Mouse (Mus musculus) layer of hippocampus, adult 18-20 months (tissue): ENCODE results near the gene Aph1a. TPM values are rescaled to one million over a fixed set of nuclear protein-coding genes. Genes with fewer than 3 reads are reported as not detected.
"Not testable (repeated sequence)": the region's sequence is repeated elsewhere in the genome, so short reads cannot be mapped to it uniquely, and the experiment has no call there.

ENCODE experiments used
- DNase-seq, 2 experiments: peaks; one replicate each; pipeline ENCODE4 v3.0.0; 2022; ENCODE audit warnings: low spot score in 2 of 2
- long read RNA-seq: library from polyadenylated mRNA; stranded (forward); transcript quantifications from one replicate; pipeline ENCODE4 v2.0.0, GENCODE M21; 2021
- total RNA-seq, 2 experiments: library from RNA; stranded (reverse); gene quantifications; 2 replicates each; pipeline ENCODE4 v1.2.3; 2021

Aph1a gene
- total RNA-seq, result 10 to 100 TPM; 61.1 to 70.2 TPM
- long read RNA-seq, transcript Aph1a-201 (6 exons, 2,863 nt), result minor isoform, 7 of 39 reads
- long read RNA-seq, transcript Aph1a-202 (7 exons, 1,601 nt), result major isoform, 17 of 39 reads
- long read RNA-seq, partial matches to known transcripts, result 3 of 39 reads
- long read RNA-seq, other reads (novel, unspliced or antisense), result 12 of 39 reads

GRCm38 (mm10) chr3:95893606-95894316, at the start of gene Aph1a:
Gene Aph1a, plus strand, starts transcription at chr3:95893969.
- peak; percentile 97 to 98 for DNase-seq

DNA sequence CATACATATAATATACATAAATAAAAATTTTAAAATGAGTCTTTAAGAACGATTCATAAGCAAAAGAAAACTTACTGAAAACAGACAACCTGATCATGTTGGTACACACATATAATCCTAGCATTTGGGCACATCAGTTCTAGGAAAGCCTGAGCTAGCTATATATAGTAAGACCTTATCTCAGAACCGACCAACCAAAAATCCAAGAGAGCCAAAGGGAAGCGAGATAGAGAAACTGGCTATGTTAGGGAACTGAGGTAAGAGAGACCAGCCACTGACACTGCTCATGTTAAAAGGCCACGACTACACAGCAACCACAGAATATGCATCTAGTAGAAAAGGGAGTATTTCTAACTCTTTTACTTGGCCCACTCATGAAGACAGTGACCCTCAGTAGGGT, 43.2 kb upstream of the Aph1a start:
- no peak for DNase-seq

DNA sequence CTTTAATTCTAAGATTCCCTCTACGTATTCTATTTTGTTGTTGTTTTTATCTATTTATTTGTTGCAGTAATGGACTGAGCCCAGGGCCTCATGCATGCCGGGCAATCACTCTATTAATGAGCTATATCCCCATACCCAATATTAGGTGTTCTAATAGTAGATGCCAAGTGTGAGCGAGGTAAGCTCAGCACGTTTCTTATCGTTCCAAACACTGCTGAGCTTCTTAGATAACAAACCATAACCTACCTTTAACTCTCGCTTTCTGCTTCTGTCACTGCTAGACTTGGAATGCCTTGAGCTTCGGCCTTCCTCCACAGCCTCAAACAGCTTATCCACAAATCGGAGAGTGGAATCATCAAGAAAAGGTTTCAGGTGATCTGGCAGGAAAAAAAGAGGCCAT, 42.5 kb upstream of the Aph1a start:
- no peak for DNase-seq

DNA sequence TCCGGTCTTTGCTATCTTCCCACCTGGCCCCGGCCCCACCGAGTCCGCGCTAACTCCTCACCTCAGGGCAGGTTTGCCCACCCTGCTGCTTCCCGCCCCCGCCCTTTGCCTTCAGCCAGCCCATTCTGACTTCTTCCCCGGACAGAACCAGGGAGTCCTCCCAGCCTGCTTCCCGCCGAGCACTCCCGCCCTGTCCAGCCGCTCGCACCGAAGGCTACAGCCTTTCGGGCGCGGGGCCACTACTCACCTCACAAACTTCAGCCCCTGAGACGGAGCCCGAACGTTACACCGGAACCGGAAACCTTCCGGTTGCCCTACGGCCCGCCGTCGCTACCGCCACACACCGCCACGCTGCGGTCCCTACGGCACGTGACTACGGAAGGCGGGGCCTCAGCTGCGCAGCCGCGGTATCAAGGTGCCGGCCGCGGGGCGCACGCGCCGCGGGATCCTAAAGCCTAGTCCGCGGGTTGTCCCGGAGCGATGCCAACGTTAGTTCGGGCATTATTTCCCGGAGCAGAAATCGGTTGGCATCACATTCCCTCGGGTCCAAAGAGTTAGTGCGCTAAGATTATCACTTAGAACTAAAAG, 38.2 kb upstream of the Aph1a start, which contains the start of gene Prpf3:
Gene Prpf3 (minus strand): TSS at position 384 of the 588 bp plus-strand sequence.
- peak; percentile 93 to 97 for DNase-seq

- DNase-seq, result no peak
Observed at GRCm38 (mm10) chr3:95856115-95856514, 37.7 kb upstream of the Aph1a start.

DNA sequence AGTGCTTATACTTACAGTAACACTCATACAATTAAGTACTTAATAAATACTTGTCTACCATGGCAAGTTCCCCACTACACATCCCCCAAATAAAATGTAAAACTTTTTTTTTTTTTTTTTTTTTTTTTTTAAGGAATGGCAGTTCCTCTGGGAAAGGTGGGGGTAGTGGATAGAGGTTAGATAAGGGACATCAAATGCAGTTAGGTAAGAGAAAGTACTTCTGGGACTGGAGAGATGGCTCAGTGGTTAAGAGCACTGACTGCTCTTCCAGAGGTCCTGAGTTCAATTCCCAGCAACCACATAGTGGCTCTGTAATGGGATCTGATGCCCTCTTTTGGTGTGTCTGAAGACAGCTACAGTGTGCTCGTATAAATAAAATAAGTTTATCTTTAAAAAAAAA, 36.7 kb upstream of the Aph1a start:
- DNase-seq, result not testable (repeated sequence)

DNA sequence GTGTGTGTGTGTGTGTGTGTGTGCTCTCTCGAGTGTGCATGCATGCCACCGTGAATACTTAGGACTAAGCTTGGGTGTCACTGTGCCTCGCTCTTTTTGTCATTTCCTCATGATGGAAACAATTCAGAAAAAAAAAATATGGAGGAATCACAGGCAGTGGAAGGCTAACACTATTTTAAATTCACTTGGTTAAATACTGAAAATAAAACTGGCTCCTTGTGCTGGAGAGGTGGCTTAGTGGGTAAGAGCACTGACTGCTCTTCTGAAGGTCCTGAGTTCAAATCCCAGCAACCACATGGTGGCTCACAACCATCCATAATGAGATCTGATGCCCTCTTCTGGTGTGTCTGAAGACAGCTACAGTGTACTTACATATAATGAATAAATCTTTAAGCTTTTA, 35.5 kb upstream of the Aph1a start:
- DNase-seq, result not testable (repeated sequence)

- DNase-seq, result no peak
Observed at GRCm38 (mm10) chr3:95860323-95860722, 33.4 kb upstream of the Aph1a start.

GRCm38 (mm10) chr3:95861216-95861615, 32.6 kb upstream of the Aph1a start:
- DNase-seq, result no peak

GRCm38 (mm10) chr3:95861796-95862195, 32.0 kb upstream of the Aph1a start:
- peak in 1 of 2 experiments; percentile 90 for DNase-seq

DNA sequence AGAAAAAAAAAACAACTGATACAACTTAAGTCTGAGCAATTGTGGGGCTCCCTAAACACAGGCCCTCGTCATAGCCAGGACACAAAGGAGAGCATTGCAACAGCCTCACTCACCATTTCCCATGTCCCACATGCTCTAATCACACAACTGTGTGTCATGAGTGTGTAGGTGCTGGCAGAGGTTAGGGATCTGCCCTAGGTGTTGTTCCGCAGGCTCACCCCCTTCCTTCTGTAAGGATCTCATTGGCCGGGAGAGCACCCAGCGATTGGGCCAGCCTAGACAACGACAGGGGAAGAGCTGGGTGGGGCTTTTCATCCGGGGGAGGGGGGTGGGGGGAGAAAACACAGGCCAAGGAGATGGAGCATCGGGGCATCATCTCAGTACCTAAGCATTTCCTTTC, 30.2 kb upstream of the Aph1a start:
- DNase-seq, result no peak

- DNase-seq, result peak; percentile 80 to 92
Observed at GRCm38 (mm10) chr3:95865050-95865449, 28.7 kb upstream of the Aph1a start.

DNA sequence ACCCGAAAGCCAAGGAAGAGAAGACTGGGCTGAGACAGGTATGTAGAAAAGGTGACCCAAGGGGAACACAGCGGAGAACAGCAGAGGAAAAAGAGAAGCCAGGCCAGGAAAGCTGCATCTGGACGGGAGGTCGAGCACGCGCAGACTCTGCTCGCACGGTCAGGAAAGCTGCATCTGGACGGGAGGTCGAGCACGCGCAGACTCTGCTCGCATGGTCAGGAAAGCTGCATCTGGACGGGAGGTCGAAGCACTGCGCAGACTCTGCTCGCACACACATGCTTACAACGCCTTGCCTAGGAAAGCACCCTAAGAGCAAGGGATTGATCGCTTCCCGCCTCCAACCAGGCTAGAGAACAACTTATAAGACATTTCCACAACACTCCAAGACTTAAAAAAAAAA, 28.2 kb upstream of the Aph1a start:
- DNase-seq, result no peak

- no peak for DNase-seq
Observed at GRCm38 (mm10) chr3:95866071-95866470, 27.7 kb upstream of the Aph1a start.

DNA sequence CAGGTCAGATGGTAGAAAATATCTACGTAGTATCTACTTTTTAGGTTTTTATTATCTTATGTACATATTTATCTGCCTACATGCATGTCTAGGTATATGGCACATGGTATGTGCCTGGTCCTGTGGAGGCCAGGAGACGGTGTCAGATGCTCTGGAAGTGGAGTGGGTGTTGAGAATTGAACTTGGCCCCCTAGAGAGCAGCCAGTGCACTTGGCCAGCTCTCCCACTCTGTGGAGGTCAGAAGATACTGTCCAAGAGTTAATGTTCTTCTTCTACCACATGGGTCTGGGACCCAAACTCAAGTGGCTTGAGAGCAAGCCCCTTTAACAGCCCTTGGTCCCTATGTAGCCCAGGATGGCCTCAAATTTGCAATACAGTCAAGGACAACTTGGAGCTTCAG, 26.4 kb upstream of the Aph1a start:
- no peak for DNase-seq

DNA sequence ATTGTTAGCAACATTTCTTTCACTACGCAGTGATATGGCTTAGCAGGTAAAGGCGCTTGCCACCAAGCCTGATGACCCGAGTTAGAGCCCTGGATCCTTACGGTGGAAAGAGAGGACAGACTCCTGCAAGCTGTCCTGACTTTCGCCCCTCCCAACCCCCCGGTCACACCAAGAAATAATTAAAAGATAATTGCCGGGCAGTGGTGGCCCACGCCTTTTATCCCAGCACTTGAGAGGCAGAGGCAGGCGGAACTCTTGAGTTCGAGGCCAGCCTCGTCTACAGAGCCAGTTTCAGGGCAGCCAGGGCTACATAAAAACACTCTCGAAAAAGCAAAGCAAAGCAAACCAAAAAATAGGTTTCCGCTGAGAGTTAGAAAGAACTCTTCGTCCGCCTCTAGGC, 22.8 kb upstream of the Aph1a start:
- DNase-seq, result no peak

DNA sequence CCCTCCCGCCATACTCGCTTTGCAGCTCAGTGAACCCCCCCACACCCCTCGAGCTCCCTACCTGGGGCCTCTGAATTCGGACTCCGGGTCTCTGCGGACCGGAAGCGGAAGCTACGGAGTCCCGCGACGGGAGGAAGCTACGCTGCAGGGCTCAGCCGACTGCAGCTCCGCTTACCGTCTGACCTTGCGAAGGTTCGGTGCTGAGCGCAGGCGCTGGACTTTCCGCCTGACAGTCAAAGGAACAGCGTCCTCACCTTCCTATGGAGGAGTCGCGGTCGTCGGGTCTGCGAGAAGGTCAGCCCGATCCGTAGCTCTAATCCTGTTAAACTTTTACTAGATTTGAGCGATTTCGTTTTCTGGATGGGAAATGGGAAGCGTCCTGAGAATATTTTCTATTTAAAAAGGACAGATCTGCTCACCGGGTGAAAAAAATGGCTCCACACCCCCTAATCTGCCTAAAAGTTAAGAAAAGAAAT, 22.3 kb upstream of the Aph1a start, which contains the start of gene Mrps21:
Gene Mrps21 (minus strand): TSS at position 128 of the 476 bp plus-strand sequence.
- DNase-seq, result peak; percentile 84 to 88

- DNase-seq, result no peak
Observed at GRCm38 (mm10) chr3:95872048-95872447, 21.7 kb upstream of the Aph1a start.

- DNase-seq, result no peak
Observed at GRCm38 (mm10) chr3:95879063-95879462, 14.7 kb upstream of the Aph1a start.

- peak; percentile 97 to 98 for DNase-seq
Observed at GRCm38 (mm10) chr3:95881979-95882815, 11.6 kb upstream of the Aph1a start, which contains the start of gene Ciart. Gene Ciart, minus strand, starts transcription at chr3:95882251.

DNA sequence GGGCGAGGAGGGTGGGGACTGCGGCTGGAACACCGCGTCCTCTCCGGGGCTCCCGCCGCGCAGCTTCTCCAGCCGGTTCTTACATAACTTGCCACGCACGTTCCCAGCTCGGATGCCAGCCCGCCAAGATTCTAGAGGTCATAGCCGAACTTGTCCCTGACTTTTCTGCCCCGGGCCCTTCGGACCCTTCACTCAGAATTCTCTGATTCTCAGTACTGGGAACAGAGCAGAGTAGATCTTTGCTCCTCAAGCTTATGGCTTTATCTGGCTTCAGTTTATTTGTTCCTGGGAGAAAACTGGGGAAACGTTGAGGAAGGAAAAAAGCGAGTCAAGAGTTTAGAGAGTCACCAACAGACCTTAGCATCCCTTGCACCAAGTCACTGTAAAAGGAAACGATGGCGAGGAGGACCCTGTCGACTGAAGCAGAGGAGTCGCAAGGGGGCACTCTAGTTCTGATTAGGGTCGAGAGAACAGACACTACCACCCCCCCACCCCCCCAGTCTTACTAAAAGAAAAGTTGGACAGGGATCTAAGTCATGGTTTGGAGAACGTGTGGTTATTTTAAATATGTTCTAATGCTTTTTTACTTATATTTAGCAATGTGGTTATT, 10.8 kb upstream of the Aph1a start:
- peak in 1 of 2 experiments; percentile 84 for DNase-seq
